Mouse (Mus musculus): Measurements from ENCODE around the gene Klhl29.
"Not testable (repeated sequence)": the region's sequence is repeated elsewhere in the genome, so short reads cannot be mapped to it uniquely, and the experiment has no call there.

The Klhl29 gene

DNA sequence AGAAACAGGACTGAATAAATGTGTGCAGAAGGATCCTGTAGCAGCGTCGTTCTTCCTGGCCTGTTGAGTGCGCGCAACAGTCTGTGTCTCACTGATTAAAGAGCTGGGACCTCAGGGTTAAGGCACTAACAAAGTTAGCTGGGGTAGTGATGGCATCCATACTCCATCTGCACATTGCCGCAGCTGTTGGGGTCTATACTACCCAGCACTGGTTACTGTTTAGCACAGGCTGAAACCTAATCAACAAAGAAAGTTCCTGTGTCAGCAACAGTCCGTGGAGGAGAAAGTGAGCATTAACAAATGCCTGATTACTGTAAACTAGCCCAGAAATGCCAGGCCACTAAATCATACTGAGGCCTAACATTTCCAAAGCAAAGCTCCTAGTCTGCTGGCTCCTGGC lies 30.4 kb downstream of the Klhl29 start:
- H3K4me1 ChIP-seq (replicated peaks; ENCODE audit: low read depth, low read length) = no peaks in the 10 kb centered on the region
- no peaks in the 10 kb centered on the region for H3K9me3 ChIP-seq (ENCODE audit: low read length)
- TF ChIP-seq POU5F1 (IDR thresholded peaks at IDR 0.05; ENCODE audit: borderline replicate concordance, low read length) (no peak), CTCF (conservative IDR thresholded peaks at IDR 0.05; ENCODE audit: low read length) (no peak), NANOG (IDR thresholded peaks at IDR 0.05; ENCODE audit: borderline replicate concordance, low read length) (no peak)

DNA sequence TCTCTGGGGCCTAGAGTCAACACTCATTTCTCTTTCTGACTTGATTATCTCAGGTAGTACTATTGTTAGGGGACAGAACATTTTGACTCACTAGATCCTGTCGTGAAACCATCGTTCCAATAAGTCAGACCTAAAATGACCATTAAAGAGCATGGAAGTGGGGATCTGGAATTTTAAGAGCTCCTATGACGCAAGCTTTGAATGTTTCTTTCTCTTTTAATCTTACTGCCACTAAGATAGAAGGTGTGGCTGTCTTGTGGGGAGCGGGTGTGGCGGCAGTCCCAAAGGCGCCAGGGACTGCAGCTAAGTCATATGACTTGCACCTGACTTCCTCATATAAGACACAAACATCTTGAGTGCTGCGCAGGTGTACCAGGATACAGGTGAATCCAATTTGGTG lies 31.0 kb downstream of the Klhl29 start:
- H3K4me3 ChIP-seq (replicated peaks; ENCODE audit: low read length); H3K27me3 ChIP-seq (ENCODE audit: insufficient read depth, low read length); H3K4me1 ChIP-seq (replicated peaks; ENCODE audit: low read depth, low read length); H3K9me3 ChIP-seq (ENCODE audit: low read length); H3K36me3 ChIP-seq (ENCODE audit: insufficient read depth, low read length): not testable (repeated sequence)

More for the DNA sequence above, 30.4 kb downstream of the Klhl29 start:
- Histone ChIP-seq H3K27me3 (ENCODE audit: insufficient read depth, low read length) (no peaks in the 10 kb centered on the region), H3K4me3 (replicated peaks; ENCODE audit: low read length) (no peak overlapping the region), H3K36me3 (ENCODE audit: insufficient read depth, low read length) (no peaks in the 10 kb centered on the region)

DNA sequence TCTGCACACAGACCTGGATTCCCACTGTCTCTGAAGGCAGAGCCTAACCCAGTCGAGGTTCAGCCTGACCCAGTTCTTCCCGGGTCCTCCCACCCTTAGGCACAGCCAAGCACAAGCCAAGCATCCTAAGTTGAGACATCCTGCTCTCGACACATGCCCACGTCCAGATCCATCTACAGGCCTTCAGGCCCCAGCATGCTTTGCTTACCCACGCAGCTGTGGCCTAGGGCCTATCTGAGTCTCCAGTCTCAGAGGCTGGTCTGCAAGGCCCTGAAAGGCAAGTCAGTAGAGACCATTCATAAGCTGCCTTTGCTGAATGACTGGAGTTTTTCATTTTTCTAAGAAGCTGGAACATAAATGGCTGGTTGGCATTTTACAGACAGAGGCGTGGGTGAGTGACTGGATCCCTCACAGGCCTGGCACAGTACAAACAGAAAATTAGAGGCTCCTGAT lies 35.3 kb downstream of the Klhl29 start:
- no peaks in the 10 kb centered on the region for H3K27me3 ChIP-seq (ENCODE audit: insufficient read depth, low read length)
- H3K4me3 ChIP-seq (replicated peaks; ENCODE audit: low read length) = no peak overlapping the region
- H3K36me3 ChIP-seq (ENCODE audit: insufficient read depth, low read length) = no peaks in the 10 kb centered on the region
- H3K4me1 ChIP-seq (replicated peaks; ENCODE audit: low read depth, low read length) = peaks cover 4% of the 10 kb centered on the region
- TF ChIP-seq NANOG (IDR thresholded peaks at IDR 0.05; ENCODE audit: borderline replicate concordance, low read length) (no peak), CTCF (conservative IDR thresholded peaks at IDR 0.05; ENCODE audit: low read length) (no peak), POU5F1 (IDR thresholded peaks at IDR 0.05; ENCODE audit: borderline replicate concordance, low read length) (no peak)
- H3K9me3 ChIP-seq (ENCODE audit: low read length) = no peaks in the 10 kb centered on the region

DNA sequence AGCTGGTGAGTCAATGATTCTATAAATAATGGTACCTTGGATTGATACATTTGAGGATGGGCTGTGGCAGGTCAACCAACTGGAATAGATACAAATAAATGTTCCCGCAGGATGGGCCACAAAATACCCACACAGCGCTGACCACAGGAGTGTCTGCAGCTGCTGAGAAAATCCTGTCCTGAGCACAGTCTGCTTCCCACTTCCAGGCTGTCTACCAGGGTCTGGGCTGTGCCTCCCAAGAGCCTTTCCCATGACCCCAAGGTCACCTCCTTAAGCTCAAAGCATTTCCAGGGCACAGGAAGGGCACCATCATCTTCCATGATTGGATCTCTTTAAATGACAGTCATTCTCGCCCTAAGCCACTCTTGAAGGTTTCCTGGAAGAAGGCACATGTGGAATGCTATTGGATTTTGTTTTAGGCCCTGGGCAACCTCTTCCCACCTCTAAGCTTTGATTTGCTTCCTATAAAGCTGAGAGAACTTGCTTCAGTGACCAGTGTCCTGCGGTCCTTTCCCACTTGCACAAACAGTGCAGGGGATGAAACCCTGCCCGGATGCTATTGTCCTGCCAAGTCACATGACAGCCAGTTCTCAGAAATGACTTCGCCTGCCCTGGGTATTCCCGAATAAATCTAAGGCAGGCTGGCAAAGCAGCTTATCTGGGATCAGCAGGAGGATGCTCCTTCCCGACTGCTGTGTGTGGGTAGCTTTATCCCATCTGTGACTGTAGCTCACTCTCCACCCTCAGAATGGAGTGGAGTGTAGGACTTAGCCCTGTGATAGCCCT lies 38.4 kb downstream of the Klhl29 start:
- Histone ChIP-seq H3K36me3 (ENCODE audit: insufficient read depth, low read length) (no peaks in the 10 kb centered on the region), H3K9me3 (ENCODE audit: low read length) (peaks cover 4% of the 10 kb centered on the region; the same call in 1 of the 2 replicates), H3K27me3 (ENCODE audit: insufficient read depth, low read length) (no peaks in the 10 kb centered on the region), H3K4me1 (replicated peaks; ENCODE audit: low read depth, low read length) (peaks cover 4% of the 10 kb centered on the region), H3K4me3 (replicated peaks; ENCODE audit: low read length) (no peak overlapping the region)
- TF ChIP-seq POU5F1 (IDR thresholded peaks at IDR 0.05; ENCODE audit: borderline replicate concordance, low read length) = no peak
- no peak for TF ChIP-seq CTCF (conservative IDR thresholded peaks at IDR 0.05; ENCODE audit: low read length)
- no peak for TF ChIP-seq NANOG (IDR thresholded peaks at IDR 0.05; ENCODE audit: borderline replicate concordance, low read length)

DNA sequence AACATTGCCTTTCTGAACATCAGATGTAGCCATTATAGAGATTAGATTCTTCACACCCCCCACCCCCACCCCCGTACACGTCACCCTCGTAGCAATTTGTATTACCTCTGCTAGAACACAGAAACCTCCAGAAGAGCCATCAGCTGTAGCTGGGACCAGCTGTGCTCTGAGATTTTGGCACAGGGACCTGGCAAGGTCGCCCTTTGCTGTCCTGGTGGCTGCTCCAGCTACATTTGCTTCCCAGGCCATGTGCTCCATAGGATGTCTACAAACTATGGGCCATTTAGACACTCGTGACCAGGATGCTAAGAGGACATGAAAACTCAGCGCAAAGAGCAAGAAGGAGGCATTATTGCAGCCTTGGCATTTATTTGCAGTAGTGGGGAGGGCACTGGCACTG lies 39.2 kb downstream of the Klhl29 start:
- Histone ChIP-seq H3K27me3 (ENCODE audit: insufficient read depth, low read length) (no peaks in the 10 kb centered on the region), H3K9me3 (ENCODE audit: low read length) (peaks cover 4% of the 10 kb centered on the region; the same call in 1 of the 2 replicates), H3K36me3 (ENCODE audit: insufficient read depth, low read length) (no peaks in the 10 kb centered on the region), H3K4me3 (replicated peaks; ENCODE audit: low read length) (no peak overlapping the region), H3K4me1 (replicated peaks; ENCODE audit: low read depth, low read length) (peaks cover 6% of the 10 kb centered on the region)
- TF ChIP-seq POU5F1 (IDR thresholded peaks at IDR 0.05; ENCODE audit: borderline replicate concordance, low read length) = no peak
- TF ChIP-seq CTCF (conservative IDR thresholded peaks at IDR 0.05; ENCODE audit: low read length) = no peak
- TF ChIP-seq NANOG (IDR thresholded peaks at IDR 0.05; ENCODE audit: borderline replicate concordance, low read length) = no peak

DNA sequence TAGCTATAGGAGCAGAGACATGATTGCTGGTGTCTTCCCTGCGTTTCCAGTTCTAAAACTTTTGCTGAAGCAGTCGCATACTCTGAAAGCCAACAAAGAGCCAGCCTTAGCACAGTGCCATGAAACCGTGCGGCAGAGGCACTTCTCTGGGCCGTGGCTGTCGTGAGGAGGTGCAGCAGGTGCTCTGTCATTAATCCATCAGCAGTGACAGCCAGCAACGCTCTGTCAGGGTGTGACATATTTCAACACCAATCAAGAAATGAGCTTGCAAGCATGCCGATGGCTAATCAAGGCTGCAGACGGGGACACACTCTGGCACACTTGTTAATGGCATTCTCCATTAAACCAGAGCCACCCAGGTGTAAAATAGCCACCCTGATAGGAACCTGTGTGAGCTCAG lies 40.5 kb downstream of the Klhl29 start:
- Histone ChIP-seq H3K36me3 (ENCODE audit: insufficient read depth, low read length) (no peaks in the 10 kb centered on the region), H3K4me1 (replicated peaks; ENCODE audit: low read depth, low read length) (peaks cover 9% of the 10 kb centered on the region), H3K4me3 (replicated peaks; ENCODE audit: low read length) (no peak overlapping the region), H3K27me3 (ENCODE audit: insufficient read depth, low read length) (no peaks in the 10 kb centered on the region), H3K9me3 (ENCODE audit: low read length) (peaks cover 4% of the 10 kb centered on the region; the same call in 1 of the 2 replicates)
- TF ChIP-seq NANOG (IDR thresholded peaks at IDR 0.05; ENCODE audit: borderline replicate concordance, low read length) = no peak

DNA sequence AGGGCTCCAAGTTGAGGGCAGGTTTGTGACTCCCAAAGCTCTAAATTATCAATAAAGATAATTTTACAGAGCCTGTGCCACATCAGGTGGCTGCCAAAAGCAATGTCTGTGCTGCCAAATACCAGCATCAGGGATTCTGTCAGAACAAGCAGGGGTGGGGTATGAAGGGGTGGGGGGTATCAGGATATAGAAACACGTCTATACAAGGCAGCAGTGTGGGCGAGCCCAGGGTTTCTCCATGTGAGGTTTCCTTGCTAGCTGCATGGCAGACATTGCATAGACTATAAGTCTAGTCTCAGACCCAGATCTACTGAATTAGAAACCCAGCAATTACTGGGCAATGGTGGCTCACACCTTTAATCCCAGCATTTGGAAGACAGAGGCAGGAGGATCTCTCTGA lies 41.3 kb downstream of the Klhl29 start:
- Histone ChIP-seq H3K4me3 (replicated peaks; ENCODE audit: low read length) (no peak overlapping the region), H3K36me3 (ENCODE audit: insufficient read depth, low read length) (no peaks in the 10 kb centered on the region), H3K4me1 (replicated peaks; ENCODE audit: low read depth, low read length) (peaks cover 9% of the 10 kb centered on the region), H3K9me3 (ENCODE audit: low read length) (peaks cover 4% of the 10 kb centered on the region; the same call in 1 of the 2 replicates), H3K27me3 (ENCODE audit: insufficient read depth, low read length) (no peaks in the 10 kb centered on the region)
- TF ChIP-seq CTCF (conservative IDR thresholded peaks at IDR 0.05; ENCODE audit: low read length) = no peak
- TF ChIP-seq NANOG (IDR thresholded peaks at IDR 0.05; ENCODE audit: borderline replicate concordance, low read length) = no peak
- no peak for TF ChIP-seq POU5F1 (IDR thresholded peaks at IDR 0.05; ENCODE audit: borderline replicate concordance, low read length)

DNA sequence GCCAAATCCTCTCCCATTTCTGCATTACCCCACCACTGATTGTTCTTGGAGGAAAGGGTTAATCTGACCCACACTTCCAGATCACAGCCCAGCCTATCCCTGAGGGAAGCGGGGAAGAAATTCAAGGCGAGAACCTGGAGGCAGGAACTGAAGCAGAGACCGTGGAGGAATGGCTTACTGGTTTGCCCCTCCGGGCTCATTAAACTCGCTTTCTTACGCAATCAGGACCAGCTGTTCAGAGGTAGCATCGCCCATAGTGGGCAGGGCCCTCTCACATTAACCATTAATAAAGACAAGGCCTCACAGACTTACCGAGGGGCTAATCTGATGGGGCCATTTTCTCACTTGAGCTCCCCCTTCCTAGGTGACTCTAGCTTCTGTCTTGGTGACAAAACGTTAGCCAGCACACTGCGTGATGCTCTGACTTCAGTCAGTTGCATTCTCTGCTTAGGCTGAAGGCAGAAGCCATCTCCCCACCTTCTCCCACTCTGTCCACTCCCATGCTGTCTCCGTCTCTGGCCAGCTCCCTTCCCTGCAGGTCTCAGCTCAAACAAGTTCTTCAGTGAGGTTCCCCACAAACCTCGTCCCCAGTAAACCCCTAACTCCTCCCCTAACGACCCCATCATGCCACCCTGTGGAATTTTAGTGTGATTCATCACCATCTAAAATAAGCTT lies 43.5 kb downstream of the Klhl29 start:
- Histone ChIP-seq H3K27me3 (ENCODE audit: insufficient read depth, low read length) (no peaks in the 10 kb centered on the region), H3K4me3 (replicated peaks; ENCODE audit: low read length) (no peak overlapping the region), H3K36me3 (ENCODE audit: insufficient read depth, low read length) (no peaks in the 10 kb centered on the region)

More for the DNA sequence above, 43.5 kb downstream of the Klhl29 start:
- Histone ChIP-seq H3K4me1 (replicated peaks; ENCODE audit: low read depth, low read length) (peaks cover 4% of the 10 kb centered on the region; the same call in 1 of the 2 replicates), H3K9me3 (ENCODE audit: low read length) (peaks cover 4% of the 10 kb centered on the region; the same call in 1 of the 2 replicates)
- TF ChIP-seq POU5F1 (IDR thresholded peaks at IDR 0.05; ENCODE audit: borderline replicate concordance, low read length) = no peak
- TF ChIP-seq CTCF (conservative IDR thresholded peaks at IDR 0.05; ENCODE audit: low read length) = no peak

Data from E14TG2a.4 (cell line).